Mouse (Mus musculus): ENCODE measurements around the gene Gpr4. TPM values are rescaled to one million over a fixed set of nuclear protein-coding genes. Genes with fewer than 3 reads are reported as not detected.

The Gpr4 gene
- total and polyA plus RNA-seq, 3 experiments = 0.04 to 0.31 TPM; not detected in 1

DNA sequence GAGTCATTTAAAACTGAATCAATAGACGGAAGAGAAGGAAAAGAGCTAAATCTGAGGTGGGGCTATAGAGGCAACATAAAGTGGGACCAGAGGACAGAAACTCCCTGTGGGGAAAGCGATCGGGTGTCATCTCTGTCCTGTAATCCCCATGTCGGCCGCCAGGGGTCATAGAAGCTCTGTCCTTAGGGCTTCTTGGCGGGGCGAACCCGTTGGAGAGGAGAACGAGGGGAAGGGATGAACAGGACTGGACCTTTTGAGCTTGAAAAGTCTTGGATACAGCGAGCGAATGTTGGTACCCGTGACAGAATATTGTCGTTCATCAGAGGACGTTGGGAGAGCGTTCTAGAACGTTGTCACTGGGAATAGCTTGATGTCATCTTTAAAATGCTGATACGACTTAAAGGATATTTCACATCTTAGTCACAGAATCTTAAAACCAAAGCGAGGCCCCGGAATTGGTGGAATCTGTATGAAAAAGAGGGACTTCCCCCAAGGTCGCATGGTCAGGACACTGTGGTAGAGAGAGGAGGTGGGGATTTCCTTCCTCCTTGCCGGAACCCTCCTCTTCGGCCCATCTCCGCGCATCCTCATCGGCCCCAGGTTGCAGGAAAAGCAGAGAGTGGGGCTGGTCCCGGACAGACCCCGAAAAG is 33.8 kb upstream of the Gpr4 start:
- H3K27me3 ChIP-seq (replicated peaks) = peaks cover 21% of the 10 kb centered on the region
- DNase-seq (ENCODE audit: extremely low read depth) = peak; percentile 90

GRCm38 (mm10) chr7:19179173-19179572 is 33.2 kb upstream of the Gpr4 start:
- Histone ChIP-seq H3K4me3 (replicated peaks in 1 of 3; ENCODE audit: low read depth in 2 of 3, low read length in 2 of 3, poor library complexity in 1 of 3) (peak overlapping the region; percentile 35 to 62 (median 41)), H3K36me3 (replicated peaks in 1 of 2; ENCODE audit: control insufficient read depth in 1 of 2, insufficient read depth in 1 of 2, low read length in 1 of 2) (peaks cover 9 to 18% of the 10 kb centered on the region in 2 experiments), H3K4me1 (ENCODE audit: control insufficient read depth in 1 of 2, insufficient read depth in 2 of 2) (peaks cover 13 to 43% of the 10 kb centered on the region in 2 experiments), H3K9ac (ENCODE audit: insufficient read depth, low read depth) (peak overlapping the region; percentile 21; the same call in 1 of the 2 replicates), H3K27ac (ENCODE audit: insufficient read depth, low read depth) (peak overlapping the region; percentile 17; the same call in 1 of the 2 replicates), H3K27me3 (replicated peaks) (peaks cover 16% of the 10 kb centered on the region), H3K79me2 (replicated peaks; ENCODE audit: control insufficient read depth, extremely low read depth, insufficient read depth, poor library complexity, severe bottlenecking) (no peaks in the 10 kb centered on the region), H3K4me2 (ENCODE audit: insufficient read depth, low read depth, poor library complexity, severe bottlenecking) (peak overlapping the region; percentile 76), H3K9me3 (replicated peaks; ENCODE audit: low read length) (no peaks in the 10 kb centered on the region)
- in situ Hi-C loops (cut with MboI; ENCODE audit: low pct_ligation_motif_present, low pct_unique_long_range_greater_than_20kb, low sequenced_read_pairs) (no loop called here), dilution Hi-C loops (cut with MboI; ENCODE audit: extremely low pct_ligation_motif_present, extremely low pct_unique_long_range_greater_than_20kb, low sequenced_read_pairs) (no loop called here)
- peak; percentile 82 for DNase-seq (ENCODE audit: extremely low read depth)
- TF ChIP-seq ZKSCAN1 (IDR thresholded peaks at IDR 0.05; ENCODE audit: borderline replicate concordance, low read depth, low read length) (no peak), MAZ (IDR thresholded peaks at IDR 0.05; ENCODE audit: low read depth, low read length) (0 out of 2 replicates have a peak, but pooled peaks have one; percentile 11), MAX (IDR thresholded peaks at IDR 0.05; ENCODE audit: low read length) (peak; percentile 72; the same call in 1 of the 2 replicates), SMC3 (IDR thresholded peaks at IDR 0.05; ENCODE audit: low read depth, low read length) (peak; percentile 80), RAD21 (IDR thresholded peaks at IDR 0.05; ENCODE audit: low read depth, low read length) (peak; percentile 63), PAX5 (IDR thresholded peaks at IDR 0.05; ENCODE audit: low read length) (no peak), NELFE (IDR thresholded peaks at IDR 0.05; ENCODE audit: low read depth, low read length) (peak; percentile 74; the same call in 1 of the 2 replicates), E2F4 (IDR thresholded peaks at IDR 0.05; ENCODE audit: insufficient replicate concordance, low read depth, low read length) (no peak), JUND (conservative IDR thresholded peaks at IDR 0.05; ENCODE audit: low read depth, low read length) (no peak), MXI1 (IDR thresholded peaks at IDR 0.05; ENCODE audit: low read depth, low read length) (peak; percentile 82), TCF12 (IDR thresholded peaks at IDR 0.05; ENCODE audit: low read depth, low read length) (peak; percentile 68; the same call in 1 of the 2 replicates), UBTF (IDR thresholded peaks at IDR 0.05; ENCODE audit: low read depth, low read length) (no peak; the same call in none of the 2 replicates), USF1 (IDR thresholded peaks at IDR 0.05; ENCODE audit: low read depth, low read length) (no peak), CTCF (conservative IDR thresholded peaks at IDR 0.05 in 1 of 2, IDR thresholded peaks at IDR 0.05 in 1 of 2; ENCODE audit: low read depth in 2 of 2, low read length in 2 of 2) (peak in 1 of 2 experiments; percentile 99; a peak in 2 of 4 replicates), POLR2A (IDR thresholded peaks at IDR 0.05; ENCODE audit: low read depth, low read length) (peak; percentile 40), ZNF384 (IDR thresholded peaks at IDR 0.05; ENCODE audit: low read depth, low read length) (no peak), TBP (conservative IDR thresholded peaks at IDR 0.05; ENCODE audit: low read depth, low read length) (no peak), RCOR1 (conservative IDR thresholded peaks at IDR 0.05; ENCODE audit: low read depth, low read length) (0 out of 2 replicates have a peak, but pooled peaks have one; percentile 0), NRF1 (IDR thresholded peaks at IDR 0.05; ENCODE audit: low read depth, low read length) (peak; percentile 37; the same call in 1 of the 2 replicates), BHLHE40 (IDR thresholded peaks at IDR 0.05; ENCODE audit: low read depth, low read length) (peak; percentile 11; the same call in 1 of the 2 replicates), MYC (IDR thresholded peaks at IDR 0.05; ENCODE audit: low read depth, low read length) (peak; percentile 18), EP300 (IDR thresholded peaks at IDR 0.05; ENCODE audit: low read length) (no peak), IRF4 (IDR thresholded peaks at IDR 0.05; ENCODE audit: low read depth, low read length) (0 out of 2 replicates have a peak, but pooled peaks have one; percentile 18), CHD1 (IDR thresholded peaks at IDR 0.05; ENCODE audit: low read depth, low read length) (no peak), POLR2AphosphoS2 (IDR thresholded peaks at IDR 0.05; ENCODE audit: low read depth, low read length) (no peak), SIN3A (IDR thresholded peaks at IDR 0.05; ENCODE audit: low read length) (peak; percentile 38)

More for the DNA sequence above, 33.8 kb upstream of the Gpr4 start:
- H3K79me2 ChIP-seq (replicated peaks; ENCODE audit: control insufficient read depth, extremely low read depth, insufficient read depth, poor library complexity, severe bottlenecking) = no peaks in the 10 kb centered on the region
- H3K4me2 ChIP-seq (ENCODE audit: insufficient read depth, low read depth, poor library complexity, severe bottlenecking) = peak overlapping the region; percentile 76; the same call in 1 of the 2 replicates
- H3K36me3 ChIP-seq (replicated peaks in 1 of 2; ENCODE audit: control insufficient read depth in 1 of 2, insufficient read depth in 1 of 2, low read length in 1 of 2) = peaks cover 3 to 12% of the 10 kb centered on the region in 2 experiments
- TF ChIP-seq ZC3H11A (IDR thresholded peaks at IDR 0.05; ENCODE audit: low read depth, low read length) (0 out of 2 replicates have a peak, but pooled peaks have one; percentile 12), HCFC1 (IDR thresholded peaks at IDR 0.05; ENCODE audit: low read depth, low read length) (no peak), EP300 (IDR thresholded peaks at IDR 0.05; ENCODE audit: low read length) (peak; percentile 32; the same call in 1 of the 2 replicates), MAZ (IDR thresholded peaks at IDR 0.05; ENCODE audit: low read depth, low read length) (no peak), MAFK (IDR thresholded peaks at IDR 0.05; ENCODE audit: insufficient replicate concordance, low read length) (peak; percentile 52; the same call in 1 of the 2 replicates), SIN3A (IDR thresholded peaks at IDR 0.05; ENCODE audit: low read length) (peak; percentile 25; the same call in 1 of the 2 replicates), MYC (IDR thresholded peaks at IDR 0.05; ENCODE audit: low read depth, low read length) (peak; percentile 80), SMC3 (IDR thresholded peaks at IDR 0.05; ENCODE audit: low read depth, low read length) (peak; percentile 89), USF1 (IDR thresholded peaks at IDR 0.05; ENCODE audit: low read depth, low read length) (no peak), BHLHE40 (IDR thresholded peaks at IDR 0.05; ENCODE audit: low read depth, low read length) (0 out of 2 replicates have a peak, but pooled peaks have one; percentile 3), POLR2A (IDR thresholded peaks at IDR 0.05; ENCODE audit: low read depth, low read length) (peak; percentile 45; the same call in 1 of the 2 replicates), CTCF (conservative IDR thresholded peaks at IDR 0.05 in 1 of 2, IDR thresholded peaks at IDR 0.05 in 1 of 2; ENCODE audit: low read depth in 2 of 2, low read length in 2 of 2) (peak; percentile 68 to 95), RAD21 (IDR thresholded peaks at IDR 0.05; ENCODE audit: low read depth, low read length) (peak; percentile 92)
- peaks cover 13 to 43% of the 10 kb centered on the region in 2 experiments for H3K4me1 ChIP-seq (ENCODE audit: control insufficient read depth in 1 of 2, insufficient read depth in 2 of 2)
- H3K4me3 ChIP-seq (replicated peaks in 1 of 3; ENCODE audit: low read depth in 2 of 3, low read length in 2 of 3, poor library complexity in 1 of 3) = peak overlapping the region; percentile 5 to 38 (median 17)
- peak overlapping the region; percentile 81 for H3K27ac ChIP-seq (ENCODE audit: insufficient read depth, low read depth)
- H3K9ac ChIP-seq (ENCODE audit: insufficient read depth, low read depth) = no peak overlapping the region
- in situ Hi-C loops (cut with MboI; ENCODE audit: low pct_ligation_motif_present, low pct_unique_long_range_greater_than_20kb, low sequenced_read_pairs) = no loop called here
- no peaks in the 10 kb centered on the region for H3K9me3 ChIP-seq (replicated peaks; ENCODE audit: low read length)
- dilution Hi-C loops (cut with MboI; ENCODE audit: extremely low pct_ligation_motif_present, extremely low pct_unique_long_range_greater_than_20kb, low sequenced_read_pairs) = no loop called here

Data from CH12.LX (cell line).